Mouse (Mus musculus) cerebellum, postnatal 36 days (tissue): Measurements from ENCODE around the gene Asb2.
A peak's percentile ranks its signal among the peaks of the same experiment; 100 is the strongest.

ENCODE experiments used
- DNase-seq, 2 experiments: peaks; one replicate each; pipeline ENCODE4 v3.0.0; 2021 to 2022; ENCODE audit warnings: mixed read lengths in 2 of 2

The Asb2 gene

GRCm38 (mm10) chr12:103355746-103356414 lies at the start of gene Asb2:
Asb2 (minus strand) TSS chr12:103356001.
- no peak for DNase-seq

- no peak for DNase-seq
These were observed 48.3 kb upstream of the Asb2 start for GRCm38 (mm10) chr12:103404131-103404530.

GRCm38 (mm10) chr12:103396751-103397150 lies 41.0 kb upstream of the Asb2 start:
- no peak for DNase-seq

- no peak for DNase-seq
These were observed 39.9 kb upstream of the Asb2 start for GRCm38 (mm10) chr12:103395486-103396275.

GRCm38 (mm10) chr12:103393528-103393927 lies 37.7 kb upstream of the Asb2 start:
- DNase-seq = no peak

- no peak for DNase-seq
These were observed 35.3 kb upstream of the Asb2 start for GRCm38 (mm10) chr12:103391098-103391497.

- no peak for DNase-seq
These were observed 34.2 kb upstream of the Asb2 start for GRCm38 (mm10) chr12:103389982-103390381.

GRCm38 (mm10) chr12:103389348-103389727 lies 33.5 kb upstream of the Asb2 start:
- DNase-seq = no peak

- peak; percentile 96 to 97 for DNase-seq
These were observed 32.9 kb upstream of the Asb2 start, which contains the start of gene Otub2 for GRCm38 (mm10) chr12:103388505-103389347. Otub2 (plus strand) TSS chr12:103388682.

- no peak for DNase-seq
These were observed 24.4 kb upstream of the Asb2 start for GRCm38 (mm10) chr12:103380226-103380625.

GRCm38 (mm10) chr12:103376774-103377173 lies 21.0 kb upstream of the Asb2 start:
- no peak for DNase-seq

- DNase-seq = no peak
These were observed 20.3 kb upstream of the Asb2 start for GRCm38 (mm10) chr12:103376124-103376523.

GRCm38 (mm10) chr12:103373530-103374236 lies 17.9 kb upstream of the Asb2 start:
- no peak for DNase-seq

GRCm38 (mm10) chr12:103371711-103372110 lies 15.9 kb upstream of the Asb2 start:
- peak; percentile 47 to 57 for DNase-seq

GRCm38 (mm10) chr12:103370861-103371260 lies 15.1 kb upstream of the Asb2 start:
- no peak for DNase-seq

- DNase-seq = no peak
These were observed 13.0 kb upstream of the Asb2 start for GRCm38 (mm10) chr12:103368777-103369176.

- DNase-seq = no peak
These were observed 12.5 kb upstream of the Asb2 start for GRCm38 (mm10) chr12:103368326-103368669.

GRCm38 (mm10) chr12:103367620-103368325 lies 12.0 kb upstream of the Asb2 start:
- DNase-seq = peak; percentile 60 to 66

- DNase-seq = no peak
These were observed 11.4 kb upstream of the Asb2 start for GRCm38 (mm10) chr12:103367171-103367570.

- no peak for DNase-seq
These were observed 6.5 kb upstream of the Asb2 start for GRCm38 (mm10) chr12:103362336-103362735.

- DNase-seq = no peak
These were observed 5.9 kb upstream of the Asb2 start for GRCm38 (mm10) chr12:103361539-103362307.
